13 mouse cellular contexts compared by ENCODE assay signal in genomic region chr17:56384903-56385302, GRCm38 (mm10). TPM values are rescaled to one million over a fixed set of nuclear protein-coding genes. Genes with fewer than 3 reads are reported as not detected.
DNase-seq lines count a peak whose midpoint lies in the region; ATAC-seq and TF ChIP-seq lines count a peak whose summit lies in the region.
"Had no signal": no experiment of that assay in that cellular context is flagged by ENCODE, and none has a peak within 500 bp of the region (broad histone marks: within the 10 kb centered on the region; RNA-seq: fewer than 3 reads in every experiment).

No protein-coding gene starts in this region.

- H3K4me2 ChIP-seq in midbrain, embryonic 12.5 days (replicated peaks), result no peak overlapping the region
- H3K4me2 ChIP-seq in midbrain, embryonic 16.5 days (ENCODE audit: low read length), result no peak overlapping the region
- H3K4me2 ChIP-seq in neural tube, embryonic 12.5 days (replicated peaks), result no peak overlapping the region
- H3K4me2 ChIP-seq in liver, embryonic 12.5 days, result no peak overlapping the region
- H3K4me2 ChIP-seq: heart, embryonic 12.5 days had no signal

- no peak overlapping the region for H3K9ac ChIP-seq in midbrain, embryonic 12.5 days (replicated peaks)
- no peak overlapping the region for H3K9ac ChIP-seq in midbrain, embryonic 16.5 days (ENCODE audit: low read depth, low read length)
- H3K9ac ChIP-seq in neural tube, embryonic 12.5 days, result no peak overlapping the region
- no peak overlapping the region for H3K9ac ChIP-seq in liver, embryonic 12.5 days
- H3K9ac ChIP-seq: heart, embryonic 12.5 days had no signal

- WGBS in midbrain, embryonic 12.5 days, result 79% methylated on average over 6 of the region's 6 CpGs
- WGBS in midbrain, embryonic 16.5 days, result 71% methylated on average over 6 of the region's 6 CpGs
- 56% methylated on average over 6 of the region's 6 CpGs for WGBS in kidney, adult 2 months
- 66% methylated on average over 6 of the region's 6 CpGs for WGBS in neural tube, embryonic 12.5 days
- 88% methylated on average over 6 of the region's 6 CpGs for WGBS in liver, embryonic 12.5 days (ENCODE audit: insufficient replicate concordance)

- H3K9me3 ChIP-seq in midbrain, embryonic 12.5 days, result no peaks in the 10 kb centered on the region
- no peaks in the 10 kb centered on the region for H3K9me3 ChIP-seq in midbrain, embryonic 16.5 days (replicated peaks; ENCODE audit: control insufficient read depth, low read length, poor library complexity, severe bottlenecking)
- no peaks in the 10 kb centered on the region for H3K9me3 ChIP-seq in neural tube, embryonic 12.5 days
- H3K9me3 ChIP-seq in liver, embryonic 12.5 days (replicated peaks), result no peaks in the 10 kb centered on the region
- H3K9me3 ChIP-seq: heart, embryonic 12.5 days; megakaryocyte, embryonic 14.5 days had no signal

- no peak for TF ChIP-seq CTCF in kidney, adult 2 months (conservative IDR thresholded peaks at IDR 0.05; ENCODE audit: insufficient read depth, insufficient read length, low read depth, low read length)

- H3K4me1 ChIP-seq in midbrain, embryonic 12.5 days, result no peaks in the 10 kb centered on the region; the same call in 1 of the 2 replicates
- no peaks in the 10 kb centered on the region; the same call in 1 of the 2 replicates for H3K4me1 ChIP-seq in midbrain, embryonic 16.5 days (ENCODE audit: control insufficient read depth, insufficient read depth, low read length)
- H3K4me1 ChIP-seq in kidney, adult 2 months (ENCODE audit: control insufficient read depth, insufficient read depth, low read length), result peaks cover 16% of the 10 kb centered on the region
- H3K4me1 ChIP-seq in neural tube, embryonic 12.5 days, result no peaks in the 10 kb centered on the region
- no peaks in the 10 kb centered on the region for H3K4me1 ChIP-seq in liver, embryonic 12.5 days
- H3K4me1 ChIP-seq: heart, embryonic 12.5 days had no signal

- TF ChIP-seq POLR2A in kidney, adult 2 months (IDR thresholded peaks at IDR 0.05; ENCODE audit: low read depth, low read length), result no peak

- peak; percentile 45; the same call in 1 of the 2 replicates for ATAC-seq in midbrain, embryonic 12.5 days (ENCODE audit: low FRiP score, low read depth)
- ATAC-seq in midbrain, embryonic 16.5 days, result no peak
- 0 out of 2 replicates have a peak, but pooled peaks have one; percentile 34 for ATAC-seq in neural tube, embryonic 12.5 days (ENCODE audit: low FRiP score, low read depth)
- ATAC-seq in liver, embryonic 12.5 days, result no peak

- peaks cover 90% of the 10 kb centered on the region for H3K36me3 ChIP-seq in midbrain, embryonic 12.5 days
- peaks cover 37% of the 10 kb centered on the region for H3K36me3 ChIP-seq in midbrain, embryonic 16.5 days (ENCODE audit: control insufficient read depth, insufficient read depth, low read length)
- H3K36me3 ChIP-seq in kidney, adult 2 months (ENCODE audit: control insufficient read depth, insufficient read depth, low read length), result no peaks in the 10 kb centered on the region
- peaks cover 89% of the 10 kb centered on the region for H3K36me3 ChIP-seq in neural tube, embryonic 12.5 days
- H3K36me3 ChIP-seq in liver, embryonic 12.5 days, result peaks cover 68% of the 10 kb centered on the region

- no peak overlapping the region for H3K4me3 ChIP-seq in midbrain, embryonic 12.5 days
- no peak overlapping the region for H3K4me3 ChIP-seq in midbrain, embryonic 16.5 days (ENCODE audit: low read depth, low read length)
- H3K4me3 ChIP-seq in kidney, adult 2 months (ENCODE audit: insufficient read depth, low read depth, low read length), result no peak overlapping the region
- no peak overlapping the region for H3K4me3 ChIP-seq in neural tube, embryonic 12.5 days
- H3K4me3 ChIP-seq in liver, embryonic 12.5 days, result no peak overlapping the region
- H3K4me3 ChIP-seq: erythroblast, embryonic 14.5 days; heart, embryonic 12.5 days; megakaryocyte, embryonic 14.5 days had no signal

- peak overlapping the region; percentile 46; the same call in 1 of the 2 replicates for H3K27ac ChIP-seq in midbrain, embryonic 12.5 days (replicated peaks)
- H3K27ac ChIP-seq in midbrain, embryonic 16.5 days (ENCODE audit: low read length), result no peak overlapping the region
- H3K27ac ChIP-seq in kidney, adult 2 months (ENCODE audit: insufficient read depth, low read depth, low read length), result no peak overlapping the region
- H3K27ac ChIP-seq in neural tube, embryonic 12.5 days, result no peak overlapping the region
- no peak overlapping the region for H3K27ac ChIP-seq in liver, embryonic 12.5 days

- no peaks in the 10 kb centered on the region for H3K27me3 ChIP-seq in midbrain, embryonic 12.5 days
- H3K27me3 ChIP-seq in midbrain, embryonic 16.5 days (ENCODE audit: control insufficient read depth, insufficient read depth, low read depth, low read length), result no peaks in the 10 kb centered on the region
- no peaks in the 10 kb centered on the region for H3K27me3 ChIP-seq in kidney, adult 2 months (replicated peaks; ENCODE audit: control insufficient read depth, insufficient read depth, low read length)
- no peaks in the 10 kb centered on the region for H3K27me3 ChIP-seq in neural tube, embryonic 12.5 days (replicated peaks)
- H3K27me3 ChIP-seq in liver, embryonic 12.5 days (replicated peaks), result no peaks in the 10 kb centered on the region
- H3K27me3 ChIP-seq: heart, embryonic 12.5 days; megakaryocyte, embryonic 14.5 days had no signal

- peak; percentile 64 for DNase-seq in cerebellum, adult 9-11 months
- no peak for DNase-seq in cerebellum, postnatal 36 days
- peak; percentile 45 for DNase-seq in kidney, adult 2 months
- DNase-seq in liver, result no peak
- DNase-seq: adrenal gland, adult 2 months; gastrocnemius, postnatal 36 days had no signal

RNA-seq across cellular contexts. Expression of gene Kdm4b, which starts 59.0 kb away (rescaled TPM):
- 75.1 and 80.4 TPM in 2 replicates for polyA plus RNA-seq in midbrain, embryonic 12.5 days (2016; fragmentation: Nextera tagmentation; extraction: Ambion mirVana)
- polyA plus RNA-seq in midbrain, embryonic 16.5 days (2015; fragmentation: Nextera tagmentation; extraction: Ambion mirVana), result 63.7 and 75.3 TPM in 2 replicates
- polyA plus RNA-seq in kidney, adult 2 months (2012; rRNA removed), result 21.6 and 24.9 TPM in 2 replicates
- polyA plus RNA-seq in neural tube, embryonic 12.5 days (2016; fragmentation: Nextera tagmentation; extraction: Ambion mirVana), result 86.1 and 86.7 TPM in 2 replicates
- polyA plus RNA-seq in liver, embryonic 12.5 days (2016; fragmentation: Nextera tagmentation; extraction: Ambion mirVana), result 13.6 and 13.9 TPM in 2 replicates

Comparison
In these comparisons a context has a peak if more than half of its experiments do, and no peak if none do; other contexts are left out.
1. DNase-seq: peak in cerebellum, adult 9-11 months (single experiment) and kidney, adult 2 months (single experiment); none in cerebellum, postnatal 36 days (0 of 2) and liver (single experiment).
2. ATAC-seq: peak in midbrain, embryonic 12.5 days (single experiment) and neural tube, embryonic 12.5 days (single experiment); none in midbrain, embryonic 16.5 days (single experiment) and liver, embryonic 12.5 days (single experiment).